25 mouse cellular contexts compared by ENCODE assay signal in genomic region chr10:75457852-75458251, GRCm38 (mm10). TPM values are rescaled to one million over a fixed set of nuclear protein-coding genes. Genes with fewer than 3 reads are reported as not detected.
A peak's percentile ranks its signal among the peaks of the same experiment; 100 is the strongest.
DNase-seq lines count a peak whose midpoint lies in the region; ATAC-seq lines count a peak whose summit lies in the region.
"Had no signal": no experiment of that assay in that cellular context is flagged by ENCODE, and none has a peak within 500 bp of the region (broad histone marks: within the 10 kb centered on the region; RNA-seq: fewer than 3 reads in every experiment).

No protein-coding gene starts in this region.

- no peaks in the 10 kb centered on the region for H3K27me3 ChIP-seq in embryonic facial prominence, embryonic 14.5 days (replicated peaks; ENCODE audit: control insufficient read depth, insufficient read depth, low read length)
- no peaks in the 10 kb centered on the region for H3K27me3 ChIP-seq in embryonic facial prominence, embryonic 10.5 days (replicated peaks; ENCODE audit: low read depth, poor library complexity, severe bottlenecking)
- no peaks in the 10 kb centered on the region for H3K27me3 ChIP-seq in heart, embryonic 13.5 days (replicated peaks)
- no peaks in the 10 kb centered on the region for H3K27me3 ChIP-seq in lung, embryonic 16.5 days (ENCODE audit: control insufficient read depth, insufficient read depth, low read depth, low read length)
- H3K27me3 ChIP-seq: embryonic facial prominence, embryonic 12.5 days; forebrain, embryonic 13.5 days; hindbrain, embryonic 13.5 days; limb, embryonic 12.5 days; midbrain, embryonic 13.5 days; neural tube, embryonic 13.5 days; Patski had no signal

- no peak overlapping the region for H3K9ac ChIP-seq in embryonic facial prominence, embryonic 14.5 days (ENCODE audit: low read depth, low read length)
- no peak overlapping the region for H3K9ac ChIP-seq in heart, embryonic 13.5 days
- no peak overlapping the region for H3K9ac ChIP-seq in lung, embryonic 16.5 days (ENCODE audit: low read length)
- H3K9ac ChIP-seq: embryonic facial prominence, embryonic 12.5 days; forebrain, embryonic 13.5 days; hindbrain, embryonic 13.5 days; limb, embryonic 12.5 days; liver, postnatal 0 days; midbrain, embryonic 13.5 days; neural tube, embryonic 13.5 days had no signal

- no peak overlapping the region for H3K27ac ChIP-seq in embryonic facial prominence, embryonic 14.5 days (replicated peaks; ENCODE audit: low read depth, low read length)
- no peak overlapping the region for H3K27ac ChIP-seq in embryonic facial prominence, embryonic 10.5 days (replicated peaks)
- H3K27ac ChIP-seq in heart, embryonic 13.5 days (replicated peaks): peak overlapping the region; percentile 45; the same call in 1 of the 2 replicates
- no peak overlapping the region for H3K27ac ChIP-seq in lung, embryonic 16.5 days (ENCODE audit: low read length)
- H3K27ac ChIP-seq: embryonic facial prominence, embryonic 12.5 days; forebrain, embryonic 13.5 days; hindbrain, embryonic 13.5 days; limb, embryonic 12.5 days; midbrain, embryonic 13.5 days; neural tube, embryonic 13.5 days had no signal

- no peaks in the 10 kb centered on the region for H3K4me1 ChIP-seq in embryonic facial prominence, embryonic 14.5 days (ENCODE audit: control insufficient read depth, insufficient read depth, low read length)
- no peaks in the 10 kb centered on the region for H3K4me1 ChIP-seq in embryonic facial prominence, embryonic 10.5 days
- H3K4me1 ChIP-seq in heart, embryonic 13.5 days: peaks cover 14% of the 10 kb centered on the region
- H3K4me1 ChIP-seq in lung, embryonic 16.5 days (replicated peaks; ENCODE audit: control insufficient read depth, insufficient read depth, low read length): peaks cover 7% of the 10 kb centered on the region
- H3K4me1 ChIP-seq: embryonic facial prominence, embryonic 12.5 days; forebrain, embryonic 13.5 days; hindbrain, embryonic 13.5 days; limb, embryonic 12.5 days; midbrain, embryonic 13.5 days had no signal

- H3K4me3 ChIP-seq in embryonic facial prominence, embryonic 14.5 days (ENCODE audit: low read depth, low read length): no peak overlapping the region
- H3K4me3 ChIP-seq in embryonic facial prominence, embryonic 10.5 days: no peak overlapping the region
- no peak overlapping the region for H3K4me3 ChIP-seq in heart, embryonic 13.5 days
- H3K4me3 ChIP-seq in lung, embryonic 16.5 days (ENCODE audit: low read length): no peak overlapping the region
- H3K4me3 ChIP-seq: embryonic facial prominence, embryonic 12.5 days; erythroblast, embryonic 14.5 days; forebrain, embryonic 13.5 days; hindbrain, embryonic 13.5 days; limb, embryonic 12.5 days; midbrain, embryonic 13.5 days; neural tube, embryonic 13.5 days had no signal

- no peak overlapping the region for H3K4me2 ChIP-seq in embryonic facial prominence, embryonic 14.5 days (ENCODE audit: low read depth, low read length)
- no peak overlapping the region for H3K4me2 ChIP-seq in heart, embryonic 13.5 days
- no peak overlapping the region for H3K4me2 ChIP-seq in lung, embryonic 16.5 days (ENCODE audit: low read depth, low read length)
- H3K4me2 ChIP-seq: embryonic facial prominence, embryonic 12.5 days; forebrain, embryonic 13.5 days; hindbrain, embryonic 13.5 days; limb, embryonic 12.5 days; liver, embryonic 11.5 days; midbrain, embryonic 13.5 days; neural tube, embryonic 13.5 days had no signal

- H3K9me3 ChIP-seq in embryonic facial prominence, embryonic 14.5 days (ENCODE audit: control insufficient read depth, low read length): 0 out of 2 replicates have a peak, but pooled peaks cover 6% of the 10 kb centered on the region
- no peaks in the 10 kb centered on the region for H3K9me3 ChIP-seq in embryonic facial prominence, embryonic 10.5 days
- no peaks in the 10 kb centered on the region for H3K9me3 ChIP-seq in heart, embryonic 13.5 days
- no peaks in the 10 kb centered on the region for H3K9me3 ChIP-seq in lung, embryonic 16.5 days (ENCODE audit: control insufficient read depth, low read length)
- H3K9me3 ChIP-seq: embryonic facial prominence, embryonic 12.5 days; forebrain, embryonic 13.5 days; hindbrain, embryonic 13.5 days; limb, embryonic 12.5 days; neural tube, embryonic 13.5 days had no signal

- ATAC-seq in embryonic facial prominence, embryonic 14.5 days (ENCODE audit: low read depth): no peak
- ATAC-seq in heart, embryonic 13.5 days (ENCODE audit: extremely low read depth, insufficient number of reproducible peaks, low FRiP score, low TSS enrichment): no peak
- ATAC-seq in lung, embryonic 16.5 days (ENCODE audit: low read depth): peak; percentile 34; the same call in 1 of the 2 replicates
- ATAC-seq: forebrain, embryonic 13.5 days; liver, postnatal 0 days; midbrain, embryonic 13.5 days; Patski had no signal

- no peaks in the 10 kb centered on the region for H3K36me3 ChIP-seq in embryonic facial prominence, embryonic 14.5 days (ENCODE audit: control insufficient read depth, insufficient read depth, low read length)
- H3K36me3 ChIP-seq in embryonic facial prominence, embryonic 10.5 days (replicated peaks): no peaks in the 10 kb centered on the region
- H3K36me3 ChIP-seq in heart, embryonic 13.5 days: no peaks in the 10 kb centered on the region
- no peaks in the 10 kb centered on the region for H3K36me3 ChIP-seq in lung, embryonic 16.5 days (ENCODE audit: control insufficient read depth, insufficient read depth, low read length)
- H3K36me3 ChIP-seq: embryonic facial prominence, embryonic 12.5 days; hindbrain, embryonic 13.5 days; limb, embryonic 12.5 days; midbrain, embryonic 13.5 days; neural tube, embryonic 13.5 days had no signal

- DNase-seq in embryonic facial prominence, embryonic 14.5 days (ENCODE audit: low spot score): peak; percentile 53
- no peak for DNase-seq in embryonic facial prominence, embryonic 10.5 days (ENCODE audit: low spot score)
- DNase-seq in heart, postnatal 4 days: no peak
- DNase-seq in lung, postnatal 25 days (ENCODE audit: low spot score): no peak
- DNase-seq in Muller cell, postnatal 12 days (ENCODE audit: inconsistent ontology term): peak; percentile 83
- DNase-seq in urinary bladder, postnatal 14 days (ENCODE audit: low spot score): no peak
- DNase-seq: adrenal gland, adult 2 months; cerebellum, adult 11-12 months; cerebellum, postnatal 14 days; kidney, adult 11 months; kidney, postnatal 25 days; layer of hippocampus, postnatal 36 days; liver, postnatal 0 days; thymus, postnatal 25 days had no signal

- WGBS in embryonic facial prominence, embryonic 14.5 days: 61% methylated on average over 1 of the region's 1 CpGs
- WGBS in embryonic facial prominence, embryonic 10.5 days: 86% methylated on average over 1 of the region's 1 CpGs
- WGBS in heart, embryonic 13.5 days: 61% methylated on average over 1 of the region's 1 CpGs
- WGBS in lung, embryonic 16.5 days: 38% methylated on average over 1 of the region's 1 CpGs

RNA-seq across cellular contexts. Expression of gene Upb1, which starts 56.9 kb away (rescaled TPM):
- 0.99 and 2.2 TPM in 2 replicates for polyA plus RNA-seq in embryonic facial prominence, embryonic 14.5 days (2014; fragmentation: Nextera tagmentation; extraction: Ambion mirVana)
- 0.14 TPM in 1 of 2 replicates, not detected in the other for polyA plus RNA-seq in embryonic facial prominence, embryonic 10.5 days (2016; fragmentation: Nextera tagmentation; extraction: Ambion mirVana)
- polyA plus RNA-seq in heart, embryonic 13.5 days (2015; fragmentation: Nextera tagmentation; extraction: Ambion mirVana): 0.23 and 0.42 TPM in 2 replicates
- under 1 TPM; 0.54 to 0.60 TPM for total RNA-seq in heart, postnatal 4 days (2021)
- polyA plus RNA-seq in lung, embryonic 16.5 days (2015; fragmentation: Nextera tagmentation; extraction: Ambion mirVana): 0.44 and 1.6 TPM in 2 replicates
- total RNA-seq: layer of hippocampus, postnatal 36 days had no signal
- polyA plus RNA-seq: erythroblast, embryonic 14.5 days; forebrain, embryonic 13.5 days; midbrain, embryonic 13.5 days; neural tube, embryonic 13.5 days; Patski had no signal

RNA-seq across cellular contexts. Expression of gene Snrpd3, which starts 59.5 kb away (rescaled TPM):
- 147 and 162 TPM in 2 replicates for polyA plus RNA-seq in embryonic facial prominence, embryonic 14.5 days (2014; fragmentation: Nextera tagmentation; extraction: Ambion mirVana)
- polyA plus RNA-seq in embryonic facial prominence, embryonic 10.5 days (2016; fragmentation: Nextera tagmentation; extraction: Ambion mirVana): 297 and 303 TPM in 2 replicates
- 96.6 and 101 TPM in 2 replicates for polyA plus RNA-seq in heart, embryonic 13.5 days (2015; fragmentation: Nextera tagmentation; extraction: Ambion mirVana)
- total RNA-seq in heart, postnatal 4 days (2021): 100 to 1,000 TPM in 1 of 2 experiments, 10 to 100 TPM in 1; 94.4 to 103 TPM
- 135 and 150 TPM in 2 replicates for polyA plus RNA-seq in lung, embryonic 16.5 days (2015; fragmentation: Nextera tagmentation; extraction: Ambion mirVana)

RNA-seq across cellular contexts. Expression of gene Gucd1, which starts 59.9 kb away (rescaled TPM):
- polyA plus RNA-seq in embryonic facial prominence, embryonic 14.5 days (2014; fragmentation: Nextera tagmentation; extraction: Ambion mirVana): 32.9 and 35.8 TPM in 2 replicates
- 30.0 and 31.9 TPM in 2 replicates for polyA plus RNA-seq in embryonic facial prominence, embryonic 10.5 days (2016; fragmentation: Nextera tagmentation; extraction: Ambion mirVana)
- polyA plus RNA-seq in heart, embryonic 13.5 days (2015; fragmentation: Nextera tagmentation; extraction: Ambion mirVana): 22.4 and 25.4 TPM in 2 replicates
- 10 to 100 TPM; 36.4 to 42.8 TPM for total RNA-seq in heart, postnatal 4 days (2021)
- polyA plus RNA-seq in lung, embryonic 16.5 days (2015; fragmentation: Nextera tagmentation; extraction: Ambion mirVana): 24.9 and 27.3 TPM in 2 replicates

Comparison
In these comparisons a context has a peak if more than half of its experiments do, and no peak if none do; other contexts are left out.
1. DNase-seq: peak in embryonic facial prominence, embryonic 14.5 days (single experiment) and Muller cell, postnatal 12 days (single experiment); none in embryonic facial prominence, embryonic 10.5 days (single experiment), heart, postnatal 4 days (single experiment), lung, postnatal 25 days (single experiment) and urinary bladder, postnatal 14 days (single experiment).